Mouse (Mus musculus) kidney, adult 2 months (tissue): Measurements from ENCODE around the gene Fam19a5.

ENCODE experiments used
- CTCF ChIP-seq: fragments of 200-500 bp; conservative IDR thresholded peaks from 2 replicates; pipeline ENCODE4 v1.5.1; 2011; ENCODE audit warnings: low read depth, mild to moderate bottlenecking, control low read depth, low read length, moderate library complexity, mixed read lengths; ENCODE audit not compliant: insufficient read depth, insufficient read length
- POLR2A ChIP-seq: fragments of 200-500 bp; IDR thresholded peaks from one replicate; pipeline ENCODE4 v1.6.1; 2011; ENCODE audit warnings: low read depth, low read length, control low read depth

DNA sequence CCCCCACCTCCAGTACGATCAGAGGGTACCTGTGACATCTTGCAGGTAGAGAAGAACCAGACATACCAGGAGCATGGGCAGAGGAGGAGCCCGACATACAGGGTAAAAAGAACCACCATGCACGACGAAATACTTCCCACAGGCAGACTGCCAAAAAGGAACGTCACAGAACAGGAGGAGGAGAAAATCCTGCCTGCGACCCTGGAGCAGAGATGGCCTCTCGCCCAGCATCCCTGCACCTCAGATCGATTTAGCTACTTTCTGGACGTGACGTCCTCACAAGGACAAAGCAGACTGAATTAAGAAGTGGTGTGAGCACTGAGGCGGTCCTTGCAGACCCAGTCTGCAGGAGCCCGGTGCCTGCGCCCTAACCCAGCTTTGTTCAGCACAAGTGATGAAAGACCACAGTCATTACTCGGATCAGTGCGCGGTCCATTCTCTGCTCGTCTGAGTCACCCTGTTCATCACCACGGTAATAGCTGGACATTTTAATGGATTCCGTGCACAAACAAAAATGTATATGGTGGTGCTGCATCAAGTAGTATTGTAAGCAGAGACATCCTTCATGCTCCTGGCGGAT is 182.6 kb downstream of the Fam19a5 start:
- TF ChIP-seq CTCF (no peak), POLR2A (no peak)
